Mouse (Mus musculus): ENCODE data around the gene Psmb4. TPM values are rescaled to one million over a fixed set of nuclear protein-coding genes. Genes with fewer than 3 reads are reported as not detected.

Gene Psmb4
- polyA plus RNA-seq, 1 experiment from 2014 or later: 354 TPM

- Histone ChIP-seq H3K4me1 (replicated peaks; ENCODE audit: control insufficient read depth, insufficient read depth, low read length) (peaks cover 7% of the 10 kb centered on the region), H3K9ac (ENCODE audit: low read length) (peak overlapping the region; percentile 94), H3K4me3 (ENCODE audit: low read depth, low read length) (peak overlapping the region; percentile 67), H3K27ac (ENCODE audit: low read depth) (peak overlapping the region; percentile 98), H3K36me3 (ENCODE audit: control insufficient read depth, insufficient read depth, low read length) (no peaks in the 10 kb centered on the region), H3K9me3 (ENCODE audit: control insufficient read depth, low read length) (no peaks in the 10 kb centered on the region), H3K27me3 (replicated peaks; ENCODE audit: control insufficient read depth, insufficient read depth, low read length) (no peaks in the 10 kb centered on the region), H3K4me2 (ENCODE audit: low read length) (peak overlapping the region; percentile 88)
- no peak for ATAC-seq (replicated peaks; ENCODE audit: low FRiP score, low TSS enrichment, low read depth)
- WGBS: 10% methylated on average over 9 of the region's 9 CpGs
- DNase-seq (ENCODE audit: low spot score): no peak
Measured at GRCm38 (mm10) chr3:94838631-94839030, 48.1 kb downstream of the Psmb4 start.

- Histone ChIP-seq H3K4me3 (ENCODE audit: low read depth, low read length) (peak overlapping the region; percentile 67), H3K27ac (ENCODE audit: low read depth) (peak overlapping the region; percentile 98), H3K9ac (ENCODE audit: low read length) (peak overlapping the region; percentile 94), H3K4me1 (replicated peaks; ENCODE audit: control insufficient read depth, insufficient read depth, low read length) (peaks cover 7% of the 10 kb centered on the region), H3K27me3 (replicated peaks; ENCODE audit: control insufficient read depth, insufficient read depth, low read length) (no peaks in the 10 kb centered on the region), H3K4me2 (ENCODE audit: low read length) (peak overlapping the region; percentile 88), H3K9me3 (ENCODE audit: control insufficient read depth, low read length) (no peaks in the 10 kb centered on the region), H3K36me3 (ENCODE audit: control insufficient read depth, insufficient read depth, low read length) (no peaks in the 10 kb centered on the region)
- 2% methylated on average over 47 of the region's 62 CpGs for WGBS
- DNase-seq (ENCODE audit: low spot score): peak; percentile 92
- peak; percentile 73 for ATAC-seq (replicated peaks; ENCODE audit: low FRiP score, low TSS enrichment, low read depth)
Measured at GRCm38 (mm10) chr3:94837959-94838496, 48.7 kb downstream of the Psmb4 start.

- WGBS: under 1% methylated on average over 52 of the region's 57 CpGs
- ATAC-seq (replicated peaks; ENCODE audit: low FRiP score, low TSS enrichment, low read depth): peak; percentile 96
Measured at GRCm38 (mm10) chr3:94837183-94837890, 49.4 kb downstream of the Psmb4 start, which contains the start of gene Pogz. Gene Pogz, plus strand, starts transcription at chr3:94837567.

GRCm38 (mm10) chr3:94835396-94835795, 51.4 kb downstream of the Psmb4 start:
- DNase-seq (ENCODE audit: low spot score) (no peak), ATAC-seq (replicated peaks; ENCODE audit: low FRiP score, low TSS enrichment, low read depth) (no peak)
- no peak overlapping the region for H3K9ac ChIP-seq (ENCODE audit: low read length)
- WGBS: 42% methylated on average over 3 of the region's 3 CpGs
- no peaks in the 10 kb centered on the region for H3K27me3 ChIP-seq (replicated peaks; ENCODE audit: control insufficient read depth, insufficient read depth, low read length)
- H3K27ac ChIP-seq (ENCODE audit: low read depth): no peak overlapping the region
- H3K9me3 ChIP-seq (ENCODE audit: control insufficient read depth, low read length): no peaks in the 10 kb centered on the region
- no peak overlapping the region for H3K4me2 ChIP-seq (ENCODE audit: low read length)
- no peak overlapping the region for H3K4me3 ChIP-seq (ENCODE audit: low read depth, low read length)
- H3K4me1 ChIP-seq (replicated peaks; ENCODE audit: control insufficient read depth, insufficient read depth, low read length): peaks cover 7% of the 10 kb centered on the region
- no peaks in the 10 kb centered on the region for H3K36me3 ChIP-seq (ENCODE audit: control insufficient read depth, insufficient read depth, low read length)

More at GRCm38 (mm10) chr3:94837183-94837890, 49.4 kb downstream of the Psmb4 start, which contains the start of gene Pogz:
- peaks cover 7% of the 10 kb centered on the region for H3K4me1 ChIP-seq (replicated peaks; ENCODE audit: control insufficient read depth, insufficient read depth, low read length)
- peak within 1 kb of the TSS; percentile 67 for H3K4me3 ChIP-seq (ENCODE audit: low read depth, low read length)
- no peaks in the 10 kb centered on the region for H3K27me3 ChIP-seq (replicated peaks; ENCODE audit: control insufficient read depth, insufficient read depth, low read length)
- no peaks in the 10 kb centered on the region for H3K9me3 ChIP-seq (ENCODE audit: control insufficient read depth, low read length)
- peak within 1 kb of the TSS; percentile 98 for H3K27ac ChIP-seq (ENCODE audit: low read depth)
- H3K4me2 ChIP-seq (ENCODE audit: low read length): peak within 1 kb of the TSS; percentile 88
- peak within 1 kb of the TSS; percentile 94 for H3K9ac ChIP-seq (ENCODE audit: low read length)
- no peaks in the 10 kb centered on the region for H3K36me3 ChIP-seq (ENCODE audit: control insufficient read depth, insufficient read depth, low read length)
- peak; percentile 98 for DNase-seq (ENCODE audit: low spot score)

Other genes starting within 250 kb of the Psmb4 start
- gene Gm10972, start 243.8 kb downstream of the Psmb4 start, polyA plus RNA-seq (2014; fragmentation: Nextera tagmentation; extraction: Ambion mirVana): not detected in 2 replicates
- gene Tuft1, start 228.1 kb downstream of the Psmb4 start, polyA plus RNA-seq (2014; fragmentation: Nextera tagmentation; extraction: Ambion mirVana): 10.9 and 11.0 TPM in 2 replicates
- 2.0 and 2.5 TPM in 2 replicates for gene Selenbp2, start 193.4 kb downstream of the Psmb4 start, polyA plus RNA-seq (2014; fragmentation: Nextera tagmentation; extraction: Ambion mirVana)
- 38.9 and 41.9 TPM in 2 replicates for gene Cgn, start 100.5 kb downstream of the Psmb4 start, polyA plus RNA-seq (2014; fragmentation: Nextera tagmentation; extraction: Ambion mirVana)
- 19.6 and 19.9 TPM in 2 replicates for gene Pogz, start 49.4 kb downstream of the Psmb4 start, polyA plus RNA-seq (2014; fragmentation: Nextera tagmentation; extraction: Ambion mirVana)
- gene Selenbp1, start 46.1 kb upstream of the Psmb4 start, polyA plus RNA-seq (2014; fragmentation: Nextera tagmentation; extraction: Ambion mirVana): 74.2 and 74.5 TPM in 2 replicates
- gene Rfx5, start 67.1 kb upstream of the Psmb4 start, polyA plus RNA-seq (2014; fragmentation: Nextera tagmentation; extraction: Ambion mirVana): 9.7 and 10.1 TPM in 2 replicates
- gene Pi4kb, start 87.8 kb upstream of the Psmb4 start, polyA plus RNA-seq (2014; fragmentation: Nextera tagmentation; extraction: Ambion mirVana): 24.1 and 24.8 TPM in 2 replicates
- 23.9 and 27.8 TPM in 2 replicates for gene Zfp687, start 128.5 kb upstream of the Psmb4 start, polyA plus RNA-seq (2014; fragmentation: Nextera tagmentation; extraction: Ambion mirVana)
- 237 and 260 TPM in 2 replicates for gene Psmd4, start 155.7 kb upstream of the Psmb4 start, polyA plus RNA-seq (2014; fragmentation: Nextera tagmentation; extraction: Ambion mirVana)
- 12.5 and 16.0 TPM in 2 replicates for gene Pip5k1a, start 220.0 kb upstream of the Psmb4 start, polyA plus RNA-seq (2014; fragmentation: Nextera tagmentation; extraction: Ambion mirVana)
- gene Vps72, start 224.1 kb upstream of the Psmb4 start, polyA plus RNA-seq (2014; fragmentation: Nextera tagmentation; extraction: Ambion mirVana): 143 and 149 TPM in 2 replicates
- gene Tmod4, start 237.5 kb upstream of the Psmb4 start, polyA plus RNA-seq (2014; fragmentation: Nextera tagmentation; extraction: Ambion mirVana): 0.91 and 1.7 TPM in 2 replicates
- 70.3 and 72.9 TPM in 2 replicates for gene Scnm1, start 247.1 kb upstream of the Psmb4 start, polyA plus RNA-seq (2014; fragmentation: Nextera tagmentation; extraction: Ambion mirVana)
- gene Lysmd1, start 247.1 kb upstream of the Psmb4 start, polyA plus RNA-seq (2014; fragmentation: Nextera tagmentation; extraction: Ambion mirVana): 8.0 and 10.1 TPM in 2 replicates